Mouse (Mus musculus) MEL (cell line): ENCODE results near the gene Spag8. TPM values are rescaled to one million over a fixed set of nuclear protein-coding genes. Genes with fewer than 3 reads are reported as not detected.

Source experiments
- DNase-seq: peaks from one replicate; pipeline ENCODE4 v3.0.0; 2011; ENCODE audit warnings: low read depth, low spot score
- H3K27ac ChIP-seq: 2 replicates; pipeline ENCODE4 v1.5.1; 2012; ENCODE audit warnings: low read depth, mild to moderate bottlenecking, control low read depth, low read length, moderate library complexity; ENCODE audit not compliant: control insufficient read depth
- H3K27me3 ChIP-seq, 2 experiments: fragments of 150-350 bp in 1 of 2; sonication (generic) in 1 of 2; 2 replicates each; pipeline ENCODE4 v1.6.1; 2012; ENCODE audit warnings: low read length in 2 of 2, mild to moderate bottlenecking in 2 of 2, improper control_type of control experiment in 1 of 2, moderate library complexity in 1 of 2; ENCODE audit not compliant: insufficient read depth in 2 of 2, control insufficient read depth in 1 of 2
- H3K36me3 ChIP-seq, 2 experiments: 2 replicates each; pipeline ENCODE4 v1.6.1; 2012 to 2014; ENCODE audit warnings: low read length in 2 of 2, improper control_type of control experiment in 1 of 2, inconsistent platforms in 1 of 2, mild to moderate bottlenecking in 1 of 2; ENCODE audit not compliant: insufficient read depth in 2 of 2, control insufficient read depth in 1 of 2
- H3K4me1 ChIP-seq, 2 experiments: fragments of 150-350 bp in 1 of 2; sonication (generic) in 1 of 2; 2 replicates each; pipeline ENCODE4 v1.6.1; 2012; ENCODE audit warnings: low read length in 2 of 2, improper control_type of control experiment in 1 of 2, mild to moderate bottlenecking in 1 of 2; ENCODE audit not compliant: insufficient read depth in 2 of 2, control insufficient read depth in 1 of 2
- H3K4me3 ChIP-seq, 2 experiments: fragments of 150-350 bp in 1 of 2; sonication (generic) in 1 of 2; 2 replicates each; pipeline ENCODE4 v1.5.1; 2012; ENCODE audit warnings: low read depth in 2 of 2, low read length in 2 of 2, mild to moderate bottlenecking in 2 of 2, moderate library complexity in 2 of 2, control low read depth in 1 of 2, improper control_type of control experiment in 1 of 2; ENCODE audit not compliant: control insufficient read depth in 1 of 2, insufficient read depth in 1 of 2
- H3K79me2 ChIP-seq: 2 replicates; pipeline ENCODE4 v1.6.1; 2012; ENCODE audit warnings: mild to moderate bottlenecking, low read length, moderate library complexity; ENCODE audit not compliant: control insufficient read depth, poor library complexity, insufficient read depth
- H3K9ac ChIP-seq: 2 replicates; pipeline ENCODE4 v1.6.1; 2012; ENCODE audit warnings: low read depth, mild to moderate bottlenecking, control low read depth, low read length, moderate library complexity; ENCODE audit not compliant: control insufficient read depth, poor library complexity, severe bottlenecking
- H3K9me3 ChIP-seq: fragments of 150-350 bp; sonication (generic); replicated peaks from 2 replicates; pipeline ENCODE4 v1.6.1; 2012; ENCODE audit warnings: mild to moderate bottlenecking, low read length, improper control_type of control experiment, moderate library complexity; ENCODE audit not compliant: insufficient read depth
- BHLHE40 ChIP-seq: IDR thresholded peaks from 2 replicates; pipeline ENCODE4 v1.6.1; 2012; ENCODE audit warnings: low read depth, mild to moderate bottlenecking, inconsistent platforms, low read length, improper control_type of control experiment, borderline replicate concordance
- CHD1 ChIP-seq: IDR thresholded peaks from 2 replicates; pipeline ENCODE4 v1.6.1; 2012; ENCODE audit warnings: low read depth, mild to moderate bottlenecking, inconsistent platforms, low read length, improper control_type of control experiment
- CHD2 ChIP-seq: IDR thresholded peaks from 2 replicates; pipeline ENCODE4 v1.6.1; 2011; ENCODE audit warnings: low read length, improper control_type of control experiment
- CTCF ChIP-seq, 3 experiments: IDR thresholded peaks in 2 of 3; conservative IDR thresholded peaks in 1 of 3; 2 replicates each; pipeline ENCODE4 v1.5.1; 2011 to 2012; ENCODE audit warnings: low read length in 3 of 3, low read depth in 2 of 3, mild to moderate bottlenecking in 2 of 3, improper control_type of control experiment in 1 of 3, inconsistent platforms in 1 of 3, mixed read lengths in 1 of 3, moderate library complexity in 1 of 3; ENCODE audit not compliant: control insufficient read depth in 1 of 3, insufficient read depth in 1 of 3, poor library complexity in 1 of 3, severe bottlenecking in 1 of 3
- E2F4 ChIP-seq: IDR thresholded peaks from 2 replicates; pipeline ENCODE4 v1.6.1; 2011; ENCODE audit warnings: low read depth, low read length, improper control_type of control experiment, borderline replicate concordance
- ELF1 ChIP-seq: IDR thresholded peaks from 2 replicates; pipeline ENCODE4 v1.6.1; 2014; ENCODE audit warnings: low read depth, mild to moderate bottlenecking, inconsistent platforms, low read length, improper control_type of control experiment, moderate library complexity
- EP300 ChIP-seq, 2 experiments: IDR thresholded peaks; 2 replicates each; pipeline ENCODE4 v1.6.1; 2011; ENCODE audit warnings: improper control_type of control experiment in 2 of 2, low read length in 2 of 2, low read depth in 1 of 2, mild to moderate bottlenecking in 1 of 2
- ETS1 ChIP-seq: IDR thresholded peaks from 2 replicates; pipeline ENCODE4 v1.6.1; 2012; ENCODE audit warnings: low read depth, mild to moderate bottlenecking, inconsistent platforms, low read length, improper control_type of control experiment, moderate library complexity
- GABPA ChIP-seq: IDR thresholded peaks from 2 replicates; pipeline ENCODE4 v1.6.1; 2012; ENCODE audit warnings: low read depth, mild to moderate bottlenecking, inconsistent platforms, low read length, improper control_type of control experiment, moderate library complexity
- GATA1 ChIP-seq: IDR thresholded peaks from 2 replicates; pipeline ENCODE4 v1.6.1; 2011; ENCODE audit warnings: low read depth, low read length, improper control_type of control experiment
- HCFC1 ChIP-seq: IDR thresholded peaks from 2 replicates; pipeline ENCODE4 v1.6.1; 2012; ENCODE audit warnings: low read depth, mild to moderate bottlenecking, inconsistent platforms, low read length, improper control_type of control experiment, moderate library complexity
- JUND ChIP-seq: IDR thresholded peaks from 2 replicates; pipeline ENCODE4 v1.6.1; 2011; ENCODE audit warnings: low read depth, mild to moderate bottlenecking, improper control_type of control experiment, low read length
- KAT2A ChIP-seq: conservative IDR thresholded peaks from 2 replicates; pipeline ENCODE4 v1.6.1; 2012; ENCODE audit warnings: low read depth, low read length, improper control_type of control experiment, inconsistent platforms
- MAFK ChIP-seq: IDR thresholded peaks from 2 replicates; pipeline ENCODE4 v1.6.1; 2011; ENCODE audit warnings: low read depth, mild to moderate bottlenecking, low read length, improper control_type of control experiment, borderline replicate concordance
- MAX ChIP-seq: IDR thresholded peaks from 2 replicates; pipeline ENCODE4 v1.6.1; 2011; ENCODE audit warnings: low read length, improper control_type of control experiment
- MAZ ChIP-seq: IDR thresholded peaks from 2 replicates; pipeline ENCODE4 v1.6.1; 2012; ENCODE audit warnings: low read depth, mild to moderate bottlenecking, inconsistent platforms, low read length, improper control_type of control experiment
- MEF2A ChIP-seq: IDR thresholded peaks from 2 replicates; pipeline ENCODE4 v1.6.1; 2014; ENCODE audit warnings: low read depth, mild to moderate bottlenecking, inconsistent platforms, low read length, improper control_type of control experiment; ENCODE audit not compliant: poor library complexity, insufficient replicate concordance, severe bottlenecking; ENCODE audit errors: extremely low read depth
- MXI1 ChIP-seq: IDR thresholded peaks from 2 replicates; pipeline ENCODE4 v1.6.1; 2011; ENCODE audit warnings: mild to moderate bottlenecking, low read depth, low read length, improper control_type of control experiment
- MYB ChIP-seq: IDR thresholded peaks from 2 replicates; pipeline ENCODE4 v1.6.1; 2011; ENCODE audit warnings: mild to moderate bottlenecking, low read depth, low read length, improper control_type of control experiment
- MYC ChIP-seq: IDR thresholded peaks from 2 replicates; pipeline ENCODE4 v1.6.1; 2011; ENCODE audit warnings: low read depth, mild to moderate bottlenecking, low read length, improper control_type of control experiment, moderate library complexity
- NELFE ChIP-seq: IDR thresholded peaks from 2 replicates; pipeline ENCODE4 v1.6.1; 2011; ENCODE audit warnings: low read depth, low read length, improper control_type of control experiment
- POLR2AphosphoS2 ChIP-seq: IDR thresholded peaks from 2 replicates; pipeline ENCODE4 v1.6.1; 2011; ENCODE audit warnings: low read length, improper control_type of control experiment
- POLR2AphosphoS5 ChIP-seq: IDR thresholded peaks from 2 replicates; pipeline ENCODE4 v1.6.1; 2012; ENCODE audit warnings: low read depth, borderline replicate concordance, mild to moderate bottlenecking, inconsistent platforms, low read length, moderate library complexity, mixed read lengths
- RAD21 ChIP-seq: IDR thresholded peaks from 2 replicates; pipeline ENCODE4 v1.6.1; 2011; ENCODE audit warnings: mild to moderate bottlenecking, low read depth, low read length, improper control_type of control experiment
- RCOR1 ChIP-seq: IDR thresholded peaks from 2 replicates; pipeline ENCODE4 v1.6.1; 2012; ENCODE audit warnings: low read depth, mild to moderate bottlenecking, inconsistent platforms, low read length, improper control_type of control experiment
- SIN3A ChIP-seq: IDR thresholded peaks from 2 replicates; pipeline ENCODE4 v1.6.1; 2012; ENCODE audit warnings: low read length, improper control_type of control experiment, inconsistent platforms
- SMC3 ChIP-seq: IDR thresholded peaks from 2 replicates; pipeline ENCODE4 v1.6.1; 2011; ENCODE audit warnings: low read depth, low read length, improper control_type of control experiment
- TAL1 ChIP-seq: IDR thresholded peaks from 2 replicates; pipeline ENCODE4 v1.6.1; 2012; ENCODE audit warnings: mild to moderate bottlenecking, inconsistent platforms, low read length, moderate library complexity, mixed read lengths
- TBP ChIP-seq: IDR thresholded peaks from 2 replicates; pipeline ENCODE4 v1.8.0; 2011; ENCODE audit warnings: low read depth, low read length, improper control_type of control experiment
- TCF12 ChIP-seq: IDR thresholded peaks from 2 replicates; pipeline ENCODE4 v1.6.1; 2014; ENCODE audit warnings: low read depth, mild to moderate bottlenecking, inconsistent platforms, low read length, improper control_type of control experiment, moderate library complexity
- UBTF ChIP-seq: IDR thresholded peaks from 2 replicates; pipeline ENCODE4 v1.6.1; 2012; ENCODE audit warnings: low read depth, mild to moderate bottlenecking, inconsistent platforms, low read length, improper control_type of control experiment, moderate library complexity, borderline replicate concordance; ENCODE audit not compliant: insufficient read depth
- USF1 ChIP-seq: IDR thresholded peaks from 2 replicates; pipeline ENCODE4 v1.6.1; 2014; ENCODE audit warnings: low read depth, mild to moderate bottlenecking, inconsistent platforms, low read length, improper control_type of control experiment, moderate library complexity
- USF2 ChIP-seq, 2 experiments: IDR thresholded peaks; 2 replicates each; pipeline ENCODE4 v1.6.1; 2011 to 2012; ENCODE audit warnings: improper control_type of control experiment in 2 of 2, low read length in 2 of 2, borderline replicate concordance in 1 of 2, inconsistent platforms in 1 of 2, low read depth in 1 of 2, mild to moderate bottlenecking in 1 of 2; ENCODE audit not compliant: insufficient read depth in 1 of 2
- ZC3H11A ChIP-seq: IDR thresholded peaks from 2 replicates; pipeline ENCODE4 v1.6.1; 2012; ENCODE audit warnings: low read depth, mild to moderate bottlenecking, inconsistent platforms, low read length, improper control_type of control experiment
- ZKSCAN1 ChIP-seq: IDR thresholded peaks from 2 replicates; pipeline ENCODE4 v1.6.1; 2012; ENCODE audit warnings: low read depth, mild to moderate bottlenecking, inconsistent platforms, low read length, improper control_type of control experiment, moderate library complexity
- ZMIZ1 ChIP-seq: IDR thresholded peaks from 2 replicates; pipeline ENCODE4 v1.6.1; 2012; ENCODE audit warnings: low read depth, mild to moderate bottlenecking, inconsistent platforms, low read length, improper control_type of control experiment, moderate library complexity
- ZNF384 ChIP-seq: IDR thresholded peaks from 2 replicates; pipeline ENCODE4 v1.6.1; 2012; ENCODE audit warnings: low read depth, mild to moderate bottlenecking, inconsistent platforms, low read length, improper control_type of control experiment
- polyA plus RNA-seq, 2 experiments: library from polyadenylated mRNA; stranded (reverse) in 1 of 2; unstranded in 1 of 2; fragments of >175 nt in 1 of 2; fragments of >200 nt in 1 of 2; gene quantifications; 2 replicates each; pipeline versions ENCODE4 v1.2.1 to v1.2.4; 2012; ENCODE audit warnings: low replicate concordance in 2 of 2, low read depth in 1 of 2; ENCODE audit not compliant: insufficient read length in 2 of 2, insufficient read depth in 1 of 2, missing spikeins in 1 of 2
- total RNA-seq: library from RNA; depleted of rRNA; stranded (reverse); fragments of 300-350 nt; gene quantifications from 2 replicates; pipeline ENCODE4 v1.2.3, GENCODE M21; 2012

Gene Spag8
- total and polyA plus RNA-seq, 3 experiments, result 0.15 to 0.57 TPM; not detected in 1

DNA sequence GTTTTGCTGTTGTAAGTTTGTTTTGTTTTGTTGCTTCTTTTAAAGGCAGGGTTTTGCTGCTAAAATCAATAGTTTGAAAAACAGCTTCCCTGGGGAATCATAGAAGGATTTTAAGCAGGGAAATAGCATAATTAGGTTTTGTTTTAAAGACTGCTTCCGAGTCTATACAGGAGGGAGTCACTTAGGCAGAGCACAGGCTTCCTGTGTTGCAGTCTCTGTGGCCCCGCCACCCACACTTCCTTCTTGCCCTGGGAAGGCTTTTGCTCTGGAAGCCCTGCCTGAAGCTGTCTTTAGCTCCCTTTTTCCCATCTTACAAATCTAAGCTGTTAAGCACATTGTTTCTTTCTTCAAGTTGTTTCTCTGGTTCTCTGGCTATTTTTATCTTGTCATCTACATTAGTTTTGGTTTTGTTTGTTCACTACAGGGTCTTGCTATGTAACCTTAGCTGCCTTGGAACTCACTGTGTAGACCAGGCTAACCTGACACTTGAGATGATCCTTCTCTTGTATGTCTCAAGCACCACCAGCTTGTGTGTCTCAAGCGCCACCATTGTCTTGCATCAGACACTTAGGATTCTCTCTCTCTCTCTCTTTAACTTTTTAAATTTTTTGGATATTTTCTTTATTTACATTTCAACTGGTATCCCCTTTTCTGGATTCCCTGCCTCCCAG, 40.2 kb downstream of the Spag8 start:
- Histone ChIP-seq H3K27me3 (no peaks in the 10 kb centered on the region), H3K27ac (peak overlapping the region; percentile 93), H3K9me3 (no peaks in the 10 kb centered on the region), H3K79me2 (no peaks in the 10 kb centered on the region), H3K9ac (peak overlapping the region; percentile 71), H3K36me3 (peaks cover 0 to 15% of the 10 kb centered on the region in 2 experiments; a peak in 2 of 4 replicates), H3K4me3 (peak overlapping the region; percentile 35 to 41), H3K4me1 (peaks cover 3 to 5% of the 10 kb centered on the region in 2 experiments; a peak in 3 of 4 replicates)
- peak; percentile 92 for DNase-seq
- TF ChIP-seq CHD2 (no peak), MXI1 (no peak), ELF1 (peak; percentile 93), JUND (no peak; the same call in 1 of the 2 replicates), MAFK (no peak), RCOR1 (no peak), NELFE (peak; percentile 67), CHD1 (no peak), POLR2AphosphoS2 (no peak), ETS1 (no peak), USF2 (IDR thresholded peaks at IDR 0.05; ENCODE audit: borderline replicate concordance in 1 of 2, insufficient read depth in 1 of 2, low read depth in 1 of 2, low read length in 2 of 2) (no peak), TAL1 (no peak), MAX (no peak), CTCF (IDR thresholded peaks at IDR 0.05 in 2 of 3, conservative IDR thresholded peaks at IDR 0.05 in 1 of 3; ENCODE audit: control insufficient read depth in 1 of 3, insufficient read depth in 1 of 3, low read depth in 2 of 3, low read length in 3 of 3, poor library complexity in 1 of 3, severe bottlenecking in 1 of 3) (no peak), USF1 (no peak), EP300 (IDR thresholded peaks at IDR 0.05; ENCODE audit: low read depth in 1 of 2, low read length in 2 of 2) (no peak), KAT2A (peak; percentile 53; the same call in 1 of the 2 replicates), GATA1 (no peak), ZKSCAN1 (no peak), POLR2AphosphoS5 (no peak), MAZ (peak; percentile 82), E2F4 (no peak), MYC (no peak; the same call in 1 of the 2 replicates), GABPA (no peak), TBP (peak; percentile 86), SMC3 (no peak), HCFC1 (peak; percentile 87), RAD21 (no peak), MEF2A (no peak), TCF12 (peak; percentile 53; the same call in 1 of the 2 replicates), BHLHE40 (no peak), UBTF (no peak), MYB (no peak), ZNF384 (no peak), SIN3A (peak; percentile 50; the same call in 1 of the 2 replicates), ZMIZ1 (0 out of 2 replicates have a peak, but pooled peaks have one; percentile 24), ZC3H11A (no peak)
